Mouse (Mus musculus) urinary bladder, adult 2 months (tissue): ENCODE results near the gene St5. TPM values are rescaled to one million over a fixed set of nuclear protein-coding genes. Genes with fewer than 3 reads are reported as not detected.

ENCODE experiments used
- DNase-seq: peaks from one replicate; pipeline ENCODE4 v3.0.0; 2022; ENCODE audit warnings: low spot score
- polyA plus RNA-seq: library from polyadenylated mRNA; depleted of rRNA; stranded (reverse); fragments of >200 nt; gene quantifications from 2 replicates; pipeline ENCODE4 v1.2.3, GENCODE M21; 2012

St5 gene
- polyA plus RNA-seq, 1 experiment: 40.5 TPM

DNA sequence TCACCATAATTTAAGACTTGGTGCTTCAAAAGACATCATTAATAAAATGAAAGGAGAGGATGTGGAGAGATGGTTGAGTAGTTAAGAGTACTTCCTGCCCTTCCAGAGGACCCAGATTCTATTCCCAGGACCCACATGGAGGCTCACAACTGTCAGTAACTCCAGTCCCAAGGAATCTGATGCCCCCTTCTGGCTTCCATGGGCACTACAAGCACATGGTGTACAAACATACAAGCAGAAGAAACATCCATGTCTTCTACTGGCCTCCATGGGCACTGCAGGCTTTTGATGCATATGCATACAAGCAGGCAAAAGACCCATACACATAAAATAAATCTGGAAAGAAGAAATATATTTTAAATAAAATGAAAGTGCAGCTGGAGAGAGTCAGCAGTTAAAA, 3.2 kb downstream of the St5 start:
- no peak for DNase-seq

DNA sequence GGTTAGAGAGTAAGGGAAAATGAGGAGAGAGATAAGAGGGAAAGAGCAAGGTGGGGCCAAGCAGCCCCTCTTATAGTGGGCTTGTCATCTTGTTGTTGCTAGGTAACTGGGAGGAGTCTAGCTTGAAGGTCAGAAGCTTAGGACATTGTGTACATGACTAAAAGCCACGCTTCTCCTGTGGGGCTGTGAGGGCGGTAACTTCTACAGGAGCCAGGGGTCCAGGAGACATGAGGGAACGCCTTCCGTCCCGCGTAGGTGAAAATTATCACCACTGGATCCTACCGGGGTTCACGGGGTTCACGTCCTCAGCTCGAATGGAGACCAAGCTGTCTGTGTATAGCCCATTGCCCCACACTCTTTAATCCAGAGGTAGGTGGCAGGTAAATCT, 8.1 kb downstream of the St5 start:
- DNase-seq: no peak

DNA sequence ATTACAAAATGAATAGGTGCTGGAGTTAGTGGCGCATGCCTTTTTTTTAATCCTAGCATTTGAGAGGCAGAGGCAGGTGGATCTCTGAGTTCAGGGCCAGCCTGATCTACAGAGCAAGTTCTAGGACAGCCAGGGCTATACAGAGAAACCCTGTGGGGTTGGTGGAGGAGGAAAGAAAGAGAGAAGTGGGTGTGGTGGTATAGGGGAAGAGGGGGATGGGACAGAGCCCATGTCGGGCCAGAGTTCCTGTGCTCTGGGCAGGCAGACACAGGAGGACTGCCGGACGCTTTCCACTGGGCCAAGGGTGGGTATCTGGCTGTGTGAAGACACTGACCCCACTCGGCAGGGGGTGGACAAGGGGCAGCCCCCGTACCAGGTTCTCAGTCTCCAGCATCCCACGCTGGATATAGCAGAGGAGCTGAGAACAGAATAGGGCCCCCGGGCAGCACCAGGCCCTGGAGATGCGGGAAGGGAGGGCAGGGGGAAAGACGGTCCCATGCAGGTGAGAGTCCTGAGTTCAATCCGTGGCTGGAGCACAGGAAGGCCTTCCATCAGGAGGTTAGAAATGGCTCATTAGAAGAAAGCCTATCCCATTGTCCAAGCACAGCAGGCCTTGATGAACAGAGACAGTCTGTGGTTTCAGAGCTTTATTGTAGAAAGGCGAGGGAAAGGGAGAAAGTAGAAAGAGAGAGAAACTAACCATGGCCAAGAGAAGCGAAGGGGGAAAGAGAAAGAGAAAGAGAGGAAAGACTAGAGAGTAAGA, 8.6 kb downstream of the St5 start:
- DNase-seq: no peak

DNA sequence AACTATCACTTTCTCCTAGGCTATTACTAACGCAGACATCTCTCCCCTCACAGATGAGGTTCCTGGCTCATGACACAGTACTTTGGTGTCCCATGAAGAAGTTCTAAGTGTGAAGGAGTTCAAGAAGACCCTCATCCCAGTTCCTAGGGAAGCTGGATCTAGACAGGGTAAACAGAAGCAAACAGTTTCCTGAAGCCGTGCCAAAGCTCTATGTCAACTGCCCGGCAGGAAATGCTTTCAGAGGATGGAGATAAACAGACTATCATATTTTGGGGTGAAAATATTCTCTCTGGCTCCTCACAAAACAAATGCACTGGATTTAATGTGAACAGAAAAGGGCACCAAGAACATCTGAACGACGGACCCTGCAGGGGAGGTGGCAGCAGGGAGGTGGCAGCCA, 12.4 kb downstream of the St5 start:
- no peak for DNase-seq

DNA sequence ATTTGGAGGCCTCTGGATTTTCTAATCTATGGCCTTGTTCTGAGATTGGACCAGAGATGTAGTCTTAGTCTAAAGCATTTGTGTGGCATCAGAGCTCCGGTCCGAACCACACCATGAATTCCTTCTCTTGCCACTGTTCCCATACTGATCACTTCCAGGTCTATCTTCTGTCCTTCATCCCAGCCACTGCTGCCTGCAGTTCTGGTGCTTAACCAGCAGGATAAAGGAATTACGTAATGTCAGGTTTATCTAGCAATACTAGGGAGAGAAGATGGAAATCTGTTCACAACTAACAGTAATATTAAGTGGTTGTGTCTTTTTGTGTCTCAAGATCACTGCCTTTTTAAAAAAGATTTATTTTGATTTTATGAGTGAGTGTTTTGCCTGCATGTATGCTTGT, 13.3 kb downstream of the St5 start:
- no peak for DNase-seq

DNA sequence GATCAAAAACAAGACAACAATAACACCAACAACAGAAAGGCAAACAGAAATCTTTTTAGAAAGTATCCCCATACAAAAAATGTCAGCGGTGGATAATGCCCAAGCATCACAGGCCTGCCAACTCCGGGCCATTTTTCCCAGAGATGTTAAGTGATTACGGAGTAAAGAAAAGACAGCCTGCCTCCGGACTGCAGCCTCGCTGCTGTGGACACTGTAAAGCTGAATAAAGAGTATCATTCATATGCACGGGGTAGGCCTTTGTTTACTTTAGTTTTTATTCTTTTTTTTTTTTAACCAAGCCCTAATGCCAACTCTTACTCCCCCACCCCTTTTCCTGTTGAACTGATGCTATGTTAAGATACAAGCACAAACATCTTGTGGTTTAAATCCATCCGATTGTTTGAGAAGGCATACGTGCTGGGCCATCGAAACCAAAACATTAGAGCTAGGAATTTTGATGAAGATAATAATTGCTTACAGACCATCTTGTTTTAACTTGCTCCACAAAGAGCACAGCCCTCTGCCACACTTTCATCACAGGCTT, 16.7 kb downstream of the St5 start:
- DNase-seq: no peak

DNA sequence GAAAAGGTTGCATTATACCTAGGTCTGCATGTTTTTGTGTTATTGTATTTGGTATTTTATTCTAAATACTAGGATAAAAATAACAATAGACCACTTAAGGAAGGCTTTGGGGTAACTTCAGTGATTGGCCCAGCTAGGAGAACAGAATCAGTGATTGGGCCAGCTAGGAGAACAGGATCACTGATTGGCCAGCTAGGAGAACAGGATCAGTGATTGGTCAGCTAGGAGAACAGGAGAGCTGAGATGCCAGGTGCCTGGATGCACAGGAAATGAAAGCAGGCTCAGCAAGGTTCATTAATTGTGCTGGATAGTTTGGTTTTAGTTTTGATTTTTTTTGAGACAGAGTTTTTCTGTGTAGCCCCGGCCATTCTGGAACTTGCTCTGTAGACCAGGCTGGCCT, 22.5 kb downstream of the St5 start:
- no peak for DNase-seq

DNA sequence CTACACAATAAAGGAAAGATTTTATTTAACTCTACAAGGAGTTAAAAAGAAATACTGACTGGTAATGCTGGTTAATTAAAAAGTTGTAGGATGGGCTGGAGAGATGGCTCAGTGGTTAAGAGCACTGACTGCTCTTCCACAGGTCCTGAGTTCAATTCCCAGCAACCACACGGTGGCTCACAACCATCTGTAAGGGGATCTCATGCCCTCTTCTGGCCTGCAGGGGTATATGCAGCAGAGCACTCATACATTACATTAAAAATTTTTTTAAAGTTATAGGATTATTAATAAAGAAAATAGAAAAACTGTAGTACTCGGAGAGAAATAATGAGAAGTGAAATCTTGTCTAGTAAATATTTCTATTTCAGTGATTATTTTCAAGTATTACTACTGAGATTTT, 23.1 kb downstream of the St5 start:
- DNase-seq: no peak

DNA sequence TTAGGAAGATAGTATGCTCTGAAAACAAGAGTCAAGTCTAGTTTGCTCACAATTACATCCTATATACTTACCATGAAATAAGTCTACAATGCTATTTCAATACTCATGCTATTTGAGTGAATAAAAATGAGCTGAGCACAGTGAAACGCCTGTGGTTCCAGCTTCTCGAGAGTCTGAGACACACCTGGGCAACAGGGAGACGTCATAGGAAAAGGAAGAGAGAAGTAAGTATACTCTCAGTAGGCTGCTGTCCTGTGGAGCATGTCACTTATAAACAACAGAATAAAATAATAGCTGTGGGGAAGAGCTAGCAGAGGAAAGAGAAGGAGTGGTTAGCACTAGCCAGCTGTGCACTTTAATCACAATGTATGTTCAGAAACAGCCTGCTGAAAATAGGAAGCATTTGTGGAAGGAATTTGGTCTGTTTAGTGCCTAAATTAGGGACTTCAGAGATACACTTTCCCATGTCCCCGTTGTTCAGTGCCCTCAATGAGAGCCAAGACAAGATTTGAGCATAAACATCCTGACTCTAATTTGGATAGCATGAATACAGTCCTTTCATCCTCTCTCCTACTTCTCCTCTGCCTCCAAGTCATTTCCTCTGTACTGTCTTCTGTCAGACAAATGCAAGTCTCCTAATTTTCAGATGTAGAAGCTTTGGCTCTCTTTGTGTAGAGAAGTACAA, 28.3 kb downstream of the St5 start:
- no peak for DNase-seq

DNA sequence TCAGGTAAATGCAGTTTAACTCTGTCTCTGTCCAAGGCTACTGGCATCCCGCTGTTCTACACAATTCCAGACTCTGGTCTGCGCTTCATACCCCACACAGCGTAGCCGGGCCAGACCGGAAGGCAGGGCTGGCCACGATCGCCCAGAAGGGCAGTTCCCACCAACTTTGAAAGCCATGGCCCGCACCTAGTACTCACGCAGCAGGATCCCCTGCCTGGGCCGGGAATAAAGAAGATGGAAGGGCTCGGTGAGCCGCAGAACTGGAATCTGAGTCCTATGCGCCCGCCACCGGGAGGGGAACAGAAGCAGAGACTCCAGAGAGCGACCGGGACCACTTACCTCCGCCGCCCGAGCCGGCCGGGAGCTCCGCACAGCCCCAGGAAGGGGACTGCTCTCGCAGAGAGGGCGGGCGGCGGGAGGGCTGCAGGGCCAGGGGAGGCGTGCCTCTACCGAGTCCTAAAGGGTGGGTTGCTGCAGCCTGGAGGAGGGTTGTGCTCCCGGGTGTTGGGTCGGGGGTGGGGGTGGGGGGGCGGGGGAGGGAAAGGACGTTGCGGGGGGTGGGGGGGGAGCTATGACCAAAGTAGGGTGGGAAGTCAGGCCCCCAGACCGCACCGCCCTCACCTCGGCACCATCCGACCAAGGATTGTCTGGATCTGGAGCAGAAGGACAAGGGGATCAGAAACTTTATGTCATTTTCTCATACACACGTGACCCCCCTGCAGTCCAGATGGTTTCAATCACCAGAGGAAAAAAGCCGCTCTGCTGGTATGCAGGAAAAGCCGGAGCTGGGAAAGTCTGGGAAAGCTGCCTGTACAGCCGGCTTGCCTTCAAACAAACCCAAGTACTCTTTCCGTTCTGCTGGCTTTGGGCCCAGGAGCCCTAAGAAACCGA, 31.6 kb downstream of the St5 start:
- peak; percentile 59 for DNase-seq

DNA sequence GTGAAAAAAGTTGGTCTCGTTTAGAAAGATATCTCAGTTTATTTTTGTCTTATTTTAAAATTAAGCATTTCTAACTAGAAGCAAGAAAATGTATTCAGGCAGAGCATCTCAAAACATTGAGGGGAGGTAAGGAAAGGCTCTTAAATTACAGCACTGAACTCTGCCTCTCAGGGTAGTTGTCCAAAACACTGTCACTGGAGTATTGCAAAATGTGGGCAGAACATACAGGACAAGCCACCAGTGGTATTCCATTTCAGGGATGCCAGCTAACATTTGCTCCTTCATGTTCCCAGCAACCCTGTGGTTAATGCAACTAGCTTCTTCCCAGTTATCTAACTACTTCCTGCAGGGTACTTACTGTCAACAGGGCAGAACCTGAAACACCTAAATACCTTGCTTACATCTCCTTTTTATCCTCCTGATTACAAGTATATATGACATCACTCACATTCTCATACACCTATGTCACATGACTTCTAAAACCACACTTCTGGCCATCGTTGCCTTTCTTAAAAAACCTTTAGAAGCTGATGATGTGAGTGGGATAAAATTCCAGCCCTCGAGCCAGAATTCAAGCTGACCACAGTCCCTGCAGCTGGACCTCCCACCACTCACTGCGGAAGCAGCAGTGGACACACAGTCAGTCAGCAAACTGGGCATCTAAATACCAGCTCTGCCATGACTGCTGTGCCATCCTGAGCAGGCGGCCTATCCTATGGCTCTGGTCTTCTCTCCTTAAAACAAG, 33.8 kb downstream of the St5 start:
- no peak for DNase-seq

DNA sequence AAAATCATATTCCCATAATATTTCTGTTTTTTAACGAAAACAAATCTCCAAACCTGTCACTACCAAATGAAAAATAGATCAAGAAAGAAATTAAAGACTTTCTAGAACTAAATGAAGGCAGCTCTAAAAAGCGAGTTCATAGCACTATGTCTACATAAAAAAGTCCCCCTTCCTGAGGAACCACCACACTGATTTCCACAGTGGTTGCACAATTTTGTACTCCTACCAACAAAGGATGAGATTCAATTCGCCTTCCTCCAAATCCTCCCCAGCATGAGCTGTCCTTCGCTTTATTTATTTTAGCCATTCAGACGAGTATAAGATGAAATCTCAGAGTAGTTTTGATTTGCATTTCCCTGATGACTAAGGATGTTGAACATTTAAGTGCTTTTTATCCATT, 36.7 kb downstream of the St5 start:
- DNase-seq: no peak

DNA sequence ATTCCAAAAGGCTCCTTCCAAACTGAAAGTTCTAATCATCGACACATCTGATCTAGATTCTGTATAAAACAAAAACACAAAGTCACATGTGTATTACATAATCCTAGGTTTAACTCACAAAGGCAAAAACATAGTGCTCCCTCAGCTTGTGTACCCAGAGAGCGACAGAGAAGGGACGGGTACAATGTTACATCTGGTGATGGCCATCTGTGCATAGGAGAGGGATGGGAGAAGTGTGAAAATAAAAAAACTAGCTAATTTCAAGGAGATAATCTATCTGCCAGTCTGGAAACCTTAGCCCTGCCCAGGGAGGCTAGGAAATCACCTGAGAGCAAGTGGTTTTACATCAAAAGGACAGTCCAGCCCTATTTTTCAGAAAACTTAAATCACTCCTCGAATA, 40.8 kb downstream of the St5 start:
- DNase-seq: no peak

DNA sequence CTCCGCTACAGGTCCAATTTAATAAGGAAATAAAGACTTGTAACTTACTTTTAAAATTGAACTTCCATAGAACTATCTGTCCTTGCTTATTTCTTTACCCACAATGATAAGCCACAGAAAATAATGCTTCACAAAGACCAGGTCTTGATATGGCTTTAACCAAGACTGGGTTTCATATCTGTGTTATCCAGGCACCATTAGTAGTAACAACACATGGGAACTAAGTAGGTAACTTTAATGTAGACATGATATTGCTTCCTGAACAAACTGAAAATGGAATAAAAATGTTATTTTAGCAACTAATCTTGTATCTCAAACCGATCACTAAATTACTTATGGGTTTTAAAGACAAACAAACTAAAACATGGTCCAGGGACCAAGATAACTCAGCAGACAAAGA, 44.1 kb downstream of the St5 start:
- no peak for DNase-seq

DNA sequence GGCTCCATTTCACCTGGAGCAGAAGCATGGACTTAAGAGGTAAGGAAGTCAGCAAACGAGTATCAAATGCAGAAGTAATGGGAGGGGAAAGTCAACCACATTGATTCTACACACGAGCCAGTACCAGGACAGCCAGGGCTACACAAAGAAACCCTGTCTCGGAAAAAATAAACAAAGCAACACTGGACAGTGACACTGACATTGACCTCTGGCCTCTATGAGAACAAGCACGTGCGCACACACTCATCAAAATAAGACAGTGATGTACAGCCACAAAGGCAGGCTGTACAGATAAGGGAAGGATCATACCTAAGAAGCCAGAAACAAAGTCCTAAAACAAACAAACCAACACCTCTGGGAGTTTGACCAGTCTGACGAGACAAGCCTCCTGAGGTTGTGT, 45.5 kb downstream of the St5 start:
- DNase-seq: no peak

DNA sequence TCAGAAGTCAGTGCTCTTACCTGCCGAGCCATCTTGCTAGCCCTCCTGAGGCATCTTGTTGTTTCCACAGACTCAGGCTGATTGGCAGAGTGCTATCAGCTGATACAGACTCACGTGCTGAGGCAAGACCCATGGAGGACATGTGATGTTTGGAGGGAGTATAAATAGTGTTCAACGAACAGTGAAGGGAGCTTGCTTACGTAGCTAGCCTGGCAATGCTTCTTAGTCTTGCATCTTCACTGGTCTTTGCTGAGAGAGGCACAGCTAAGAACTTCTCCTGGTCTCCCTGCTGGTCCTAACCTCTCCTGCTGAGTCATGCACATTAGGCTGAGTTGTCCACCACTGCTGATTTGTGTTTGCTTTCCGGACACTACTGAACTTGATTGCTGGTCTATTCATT, 48.5 kb downstream of the St5 start:
- DNase-seq: no peak

DNA sequence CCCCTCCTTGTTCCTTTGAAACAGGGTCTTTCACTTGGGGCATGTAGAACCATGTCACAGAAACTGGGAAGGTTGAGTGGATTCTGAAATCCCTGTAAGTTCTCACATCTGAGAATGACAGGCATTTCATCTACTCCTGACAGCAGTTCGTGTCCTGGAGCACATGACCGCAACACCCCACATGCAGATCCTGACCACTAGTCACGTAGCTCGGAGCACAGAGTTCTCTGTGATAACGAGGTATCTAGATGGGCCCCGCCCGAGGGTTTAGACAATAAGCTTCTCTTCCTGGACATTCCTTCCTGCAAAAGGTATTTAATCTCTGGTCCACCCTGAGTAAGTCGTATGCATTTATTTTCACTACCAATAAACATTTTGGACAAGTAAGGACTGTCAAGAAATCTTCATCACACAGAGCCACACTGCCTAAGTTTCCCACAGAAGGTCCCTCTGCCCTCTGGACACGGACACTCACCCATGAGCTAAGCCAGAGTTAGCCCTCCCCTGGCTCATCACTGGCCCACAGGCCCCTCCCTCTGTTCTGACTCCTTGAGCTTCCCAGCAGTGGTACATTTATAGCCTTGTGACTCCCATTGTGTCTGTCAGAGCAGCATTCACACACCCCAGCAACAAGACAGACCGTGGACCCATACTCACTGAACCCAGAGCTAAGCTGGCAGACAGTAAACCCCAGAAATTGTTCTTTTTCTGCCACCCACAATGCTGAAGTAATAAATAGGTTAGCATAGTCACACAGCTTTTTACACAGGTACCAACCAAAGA, 54.4 kb downstream of the St5 start:
- DNase-seq: no peak

DNA sequence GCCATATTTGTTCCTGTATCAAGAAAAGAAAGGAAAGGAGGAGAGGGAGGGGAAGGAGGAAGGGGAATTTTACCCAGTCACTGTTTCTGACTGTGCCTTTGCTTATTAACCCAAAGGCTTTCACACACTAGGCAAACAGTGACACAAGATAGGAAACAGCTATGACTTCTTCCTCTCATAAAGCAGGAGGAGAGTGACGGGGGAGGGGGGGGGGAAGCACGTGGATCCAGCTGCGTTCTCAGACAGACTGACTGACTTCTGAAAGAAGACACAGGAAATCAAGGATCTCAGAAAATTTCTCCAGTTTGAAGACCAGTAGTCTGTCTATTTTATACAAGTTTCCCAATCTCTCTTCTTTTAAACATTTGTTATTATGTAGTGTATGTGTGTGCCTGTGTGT, 56.8 kb downstream of the St5 start:
- no peak for DNase-seq

DNA sequence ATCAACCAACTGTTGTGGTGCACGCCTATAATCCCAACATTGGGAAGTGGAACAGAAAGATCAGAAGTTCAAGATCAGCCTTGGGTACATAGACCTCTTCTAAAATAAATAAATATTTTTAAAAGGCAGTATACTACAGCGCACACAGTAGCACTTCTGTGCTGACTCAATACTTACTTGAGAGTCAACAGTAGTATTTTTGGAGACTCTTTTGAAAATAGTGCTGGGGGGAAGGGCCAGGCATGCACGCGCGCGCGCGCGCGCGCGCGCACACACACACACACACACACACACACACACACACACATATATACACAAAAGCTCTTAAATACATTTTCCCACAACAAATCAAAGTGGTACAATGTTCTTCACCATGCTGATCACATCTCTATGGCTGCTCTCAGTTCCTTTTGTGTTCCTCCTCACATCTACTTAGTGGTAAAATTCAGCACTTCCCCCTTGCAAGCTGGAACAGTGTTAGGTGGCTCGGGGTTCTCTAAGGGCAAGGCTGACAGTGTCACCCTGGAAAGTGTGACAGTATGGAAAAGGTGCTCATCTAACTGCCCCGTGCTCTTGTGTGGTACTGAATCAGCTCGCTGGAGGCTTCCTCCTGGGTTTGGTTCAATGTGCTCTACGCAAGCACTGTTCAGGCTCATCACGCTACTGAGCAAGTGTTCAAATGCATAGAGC, 60.0 kb downstream of the St5 start:
- DNase-seq: no peak

DNA sequence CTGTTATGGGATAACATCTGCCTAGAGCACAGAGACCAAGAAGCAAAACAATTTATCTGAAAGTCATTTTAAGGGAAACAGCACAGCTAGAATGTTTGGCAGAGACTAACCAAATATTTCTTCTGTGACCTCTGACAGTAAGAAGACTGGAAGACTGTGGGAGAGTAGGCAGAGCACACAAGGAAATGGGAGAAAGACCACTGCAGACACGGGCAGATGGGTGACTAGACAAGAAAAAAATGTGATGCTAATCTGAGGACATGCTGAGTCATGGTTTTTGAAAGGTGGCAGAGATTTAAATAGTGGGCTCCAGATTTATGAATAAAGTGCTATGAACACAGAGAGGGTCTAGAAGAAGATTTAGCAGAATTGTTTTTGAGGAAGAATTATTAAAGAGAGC, 61.4 kb downstream of the St5 start:
- no peak for DNase-seq
